Mouse (Mus musculus) Patski (cell line): ENCODE measurements at regions not wholly inside any gene's neighbourhood (a gene's known extent, or its start where the extent isn't known, plus 50 kb on each side); places are given as distances from the start of the nearest gene placed in this dataset.
"Not testable (repeated sequence)": the region's sequence is repeated elsewhere in the genome, so short reads cannot be mapped to it uniquely, and the experiment has no call there.

Experiments used
- ATAC-seq: fragments of 100-300 bp; one replicate; pipeline ENCODE4 v1.8.0; 2021
- CTCF ChIA-PET: fragments of 350-600 bp; sonication (Branson Sonifier 250); formaldehyde crosslinking; loops from one replicate; lab custom pipeline; 2022; ENCODE audit warnings: inconsistent platforms; lab: Charles Lee
- POLR2A ChIA-PET: fragments of 350-600 bp; sonication (Branson Sonifier 250); formaldehyde crosslinking; loops from one replicate; lab custom pipeline; 2022; ENCODE audit warnings: antibody characterized with exemption, inconsistent platforms; lab: Charles Lee
- DNase-seq: peaks from one replicate; pipeline ENCODE4 v3.0.0-alpha.2; 2011; ENCODE audit warnings: low read depth, low spot score
- H3K27me3 ChIP-seq: fragments of 371-371 bp; one replicate; pipeline ENCODE4 v1.5.1; 2021
- CTCF ChIP-seq: fragments of 100-300 bp; IDR thresholded peaks from one replicate; pipeline ENCODE4 v1.5.1; 2021
- in situ Hi-C: fragments of 300-500 bp; cut with MboI; formaldehyde crosslinking; loops from 3 replicates; pipeline ENCODE4 v1.11.1; 2018; ENCODE audit warnings: low pct_unique_long_range_greater_than_20kb, mixed read lengths

DNA sequence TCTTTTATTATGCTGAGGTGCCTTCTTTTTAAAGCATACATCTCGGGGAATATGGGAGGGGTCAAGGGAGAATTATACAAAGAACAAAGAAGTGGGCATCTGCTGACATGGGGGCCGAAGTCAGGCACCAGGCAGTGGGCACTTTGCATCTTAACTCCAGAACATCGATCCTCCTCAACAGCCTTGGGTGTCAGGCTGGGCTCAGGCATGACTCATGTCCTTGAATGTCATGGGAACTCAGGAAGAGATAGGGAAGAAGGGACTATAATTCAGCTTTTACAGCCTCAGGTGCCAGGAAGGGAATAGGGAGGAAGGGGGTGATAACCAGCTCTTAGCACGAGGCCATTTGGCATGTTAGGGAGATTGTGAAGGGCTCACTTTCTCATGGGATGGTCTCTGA is 85.6 kb upstream of the Ptprz1 start:
- POLR2A ChIA-PET, in situ Hi-C loops, ATAC-seq, CTCF ChIA-PET, H3K27me3 ChIP-seq, DNase-seq: not testable (repeated sequence)

DNA sequence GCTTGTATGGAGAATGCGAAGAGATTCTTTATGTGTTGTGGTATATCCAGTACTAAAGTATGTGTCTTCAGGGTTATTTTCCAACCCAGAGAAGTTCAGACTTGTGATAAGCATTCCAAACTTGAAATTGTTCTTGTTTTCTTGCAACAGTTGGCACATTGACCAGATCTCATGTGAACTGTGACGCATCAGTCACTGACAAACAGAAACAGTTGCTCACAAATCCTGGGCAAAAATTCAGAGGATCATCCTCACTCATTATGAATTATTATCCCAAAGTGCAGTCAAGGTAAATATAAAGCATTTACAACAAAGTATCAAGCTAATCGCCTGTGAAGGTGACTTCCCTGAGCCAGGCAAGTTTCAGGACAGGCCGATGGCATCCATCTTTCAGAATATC is 83.5 kb upstream of the Ptprz1 start:
- in situ Hi-C loops = no loop called here
- ATAC-seq (no peak), DNase-seq (no peak)
- CTCF ChIA-PET = no interaction called here
- POLR2A ChIA-PET = no interaction called here
- no peak for TF ChIP-seq CTCF
- no peaks in the 10 kb centered on the region for H3K27me3 ChIP-seq

DNA sequence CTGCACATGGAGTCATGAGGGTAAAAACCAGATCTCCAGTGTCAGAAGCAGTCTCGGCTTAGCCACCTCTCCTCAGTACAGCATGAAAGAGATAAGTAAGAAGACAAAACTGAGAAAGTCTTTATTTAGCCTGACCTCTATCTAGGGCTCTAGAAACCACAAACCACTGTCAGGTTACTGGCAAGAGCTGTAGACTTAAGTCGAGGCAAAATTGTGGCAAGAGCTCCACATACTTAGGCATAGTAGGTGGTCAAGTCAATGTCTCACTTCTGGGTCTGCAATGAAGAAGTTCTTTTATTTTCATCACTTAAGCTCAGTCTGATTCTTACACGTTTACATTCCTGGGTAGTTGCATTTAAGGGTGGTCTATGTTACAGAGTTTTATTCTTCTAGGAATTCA is 82.7 kb upstream of the Ptprz1 start:
- no peak for ATAC-seq
- POLR2A ChIA-PET = no interaction called here

DNA sequence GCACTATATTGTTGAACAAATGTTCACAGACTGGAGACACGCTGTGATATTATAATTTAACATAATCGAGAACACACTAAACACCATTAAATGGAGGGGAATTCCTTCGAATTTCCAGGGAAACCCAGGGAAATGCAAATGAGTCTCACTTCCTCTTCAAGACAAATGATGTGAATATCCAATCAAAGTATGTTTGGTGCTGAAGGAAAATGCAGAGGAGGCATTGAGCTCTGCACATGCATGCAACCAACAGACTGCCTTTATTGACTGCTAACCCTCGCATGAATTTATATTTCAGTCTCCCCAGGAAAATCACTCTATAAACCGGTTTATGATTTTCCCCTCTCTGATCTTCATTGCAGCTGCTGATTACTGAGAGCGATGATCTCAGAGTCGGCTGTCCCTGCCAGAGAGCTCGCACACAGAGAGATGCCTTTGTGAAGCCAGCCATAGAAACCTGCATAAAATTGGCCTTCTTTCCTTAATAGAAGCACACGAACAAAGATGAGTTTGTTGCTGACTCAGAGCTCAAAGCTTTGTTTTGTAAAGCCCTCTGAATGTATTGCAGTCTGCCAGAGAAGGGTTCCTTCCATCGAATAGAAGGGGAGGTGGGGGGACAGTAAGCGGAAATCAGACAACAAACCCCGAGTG is 81.1 kb upstream of the Ptprz1 start:
- in situ Hi-C loops = no loop called here
- no peak for DNase-seq
- ChIA-PET POLR2A (no interaction called here), CTCF (interaction anchor here (1.7 kb wide), 1 partner anchor 18 kb away, joined by 4 read pairs; no protein-coding TSS in a partner anchor)
- no peaks in the 10 kb centered on the region for H3K27me3 ChIP-seq
- ATAC-seq = no peak
- TF ChIP-seq CTCF = no peak

More for the DNA sequence above, 82.7 kb upstream of the Ptprz1 start:
- DNase-seq = no peak
- in situ Hi-C loops = no loop called here
- no peaks in the 10 kb centered on the region for H3K27me3 ChIP-seq
- TF ChIP-seq CTCF = no peak
- CTCF ChIA-PET = no interaction called here

DNA sequence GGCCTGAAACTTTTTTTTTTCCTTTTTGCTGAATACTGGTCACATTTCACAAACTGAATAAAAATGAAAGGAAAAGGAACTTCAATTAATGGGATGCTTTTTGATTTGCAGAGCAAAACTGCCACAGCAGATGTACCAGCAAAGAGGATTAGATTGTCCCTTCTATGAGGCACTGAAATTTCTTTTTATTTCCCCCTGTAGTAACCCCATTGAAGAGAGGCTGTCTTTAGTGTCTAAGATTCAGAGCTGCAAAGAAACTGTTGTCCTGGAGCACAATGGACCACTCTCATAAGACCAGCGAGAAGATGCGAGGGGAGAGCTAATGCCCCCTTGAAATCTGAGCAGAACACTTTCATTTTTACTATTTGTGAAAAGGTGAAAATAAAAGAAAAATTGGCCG is 80.5 kb upstream of the Ptprz1 start:
- in situ Hi-C loops = no loop called here
- ChIA-PET CTCF (interaction anchor here (1.7 kb wide), 1 partner anchor 18 kb away, joined by 4 read pairs; no protein-coding TSS in a partner anchor), POLR2A (no interaction called here)
- DNase-seq = no peak
- ATAC-seq = no peak
- H3K27me3 ChIP-seq = no peaks in the 10 kb centered on the region
- no peak for TF ChIP-seq CTCF

DNA sequence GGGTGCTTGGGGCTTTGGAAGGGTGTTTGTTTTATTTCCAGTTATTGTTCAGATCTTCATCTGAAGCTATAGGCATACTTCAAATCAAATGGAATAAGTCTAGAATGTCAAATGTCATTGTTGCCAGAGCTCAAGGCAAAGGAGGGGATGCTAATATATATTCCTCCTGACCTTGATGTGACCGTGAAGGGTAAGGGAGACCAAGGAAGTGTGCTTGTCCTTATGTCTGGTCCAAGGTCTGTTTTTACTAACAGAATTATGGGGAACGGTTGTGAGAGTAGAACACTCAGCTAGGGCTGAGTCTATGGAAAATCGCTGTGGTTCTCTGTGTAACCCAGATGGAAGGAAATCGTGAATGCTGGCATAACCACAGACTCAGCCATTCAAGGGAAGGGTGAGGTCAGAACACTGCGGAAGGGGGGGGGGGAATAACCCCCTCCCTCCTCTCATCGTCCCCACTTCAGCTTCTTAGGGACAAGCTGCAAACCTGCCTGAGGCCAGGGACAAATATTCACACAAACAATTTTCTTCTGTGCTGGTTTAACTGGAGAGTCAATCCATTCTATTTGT is 79.9 kb upstream of the Ptprz1 start:
- in situ Hi-C loops = no loop called here
- no peak for TF ChIP-seq CTCF
- no peaks in the 10 kb centered on the region for H3K27me3 ChIP-seq
- no peak for DNase-seq
- POLR2A ChIA-PET = no interaction called here
- ATAC-seq = no peak
- CTCF ChIA-PET = interaction anchor here (1.7 kb wide), 1 partner anchor 17 kb away, joined by 4 read pairs; no protein-coding TSS in a partner anchor

DNA sequence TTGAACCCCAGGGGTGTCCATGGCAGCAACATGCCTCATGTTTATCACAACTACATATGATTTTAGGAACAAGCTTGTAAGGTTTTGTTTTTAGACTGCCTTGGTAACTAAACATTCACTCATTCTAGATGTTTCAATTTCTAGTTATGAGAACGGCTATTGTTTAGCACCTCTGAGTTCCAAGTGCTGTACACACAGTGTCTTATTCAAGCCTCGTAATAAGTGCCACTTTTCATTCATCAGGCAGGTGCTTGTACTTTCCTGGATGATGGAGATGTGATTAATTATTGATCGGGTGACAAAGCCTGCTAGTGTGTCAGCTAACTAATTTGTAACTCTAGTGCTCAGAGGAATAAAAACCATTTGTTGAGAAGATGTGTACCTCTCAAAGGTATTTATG is 73.4 kb upstream of the Ptprz1 start:
- TF ChIP-seq CTCF = no peak
- DNase-seq = no peak
- ChIA-PET POLR2A (no interaction called here), CTCF (no interaction called here)
- ATAC-seq = no peak
- in situ Hi-C loops = no loop called here
- H3K27me3 ChIP-seq = no peaks in the 10 kb centered on the region

DNA sequence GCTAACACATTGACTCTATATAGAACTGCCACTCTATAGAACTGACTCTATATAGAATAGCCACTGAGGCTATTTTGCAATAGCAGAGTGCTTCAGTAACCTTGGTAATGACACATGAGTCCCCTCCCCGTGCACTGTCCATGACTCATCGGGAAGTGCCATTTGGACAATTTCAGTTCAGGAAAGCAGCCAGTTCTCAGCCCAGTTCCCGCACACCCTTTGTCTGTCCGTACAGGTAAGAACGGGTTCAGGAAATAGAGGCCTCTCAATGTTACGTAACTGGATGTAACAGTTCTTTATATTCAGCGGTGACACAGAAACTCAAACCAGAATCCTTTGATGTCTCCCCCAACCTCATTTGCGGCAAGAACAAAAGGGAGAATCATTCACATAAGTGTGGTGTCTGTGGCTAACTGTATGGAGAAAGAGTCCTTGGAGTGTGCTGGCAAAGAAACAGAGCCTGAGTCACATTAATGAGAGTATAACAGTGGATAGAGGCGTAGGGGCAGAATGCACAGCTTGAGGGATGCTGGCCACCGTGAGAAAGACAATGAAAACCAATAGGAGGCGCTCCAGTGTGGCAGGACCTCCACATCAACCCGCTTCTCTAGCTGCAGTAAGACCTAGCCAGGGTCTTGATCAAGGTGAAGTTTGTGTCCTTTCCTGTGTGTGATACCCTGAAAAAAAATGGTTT is 72.8 kb upstream of the Ptprz1 start:
- ATAC-seq (no peak), DNase-seq (no peak)
- ChIA-PET CTCF (no interaction called here), POLR2A (no interaction called here)
- in situ Hi-C loops = no loop called here
- TF ChIP-seq CTCF = no peak
- no peaks in the 10 kb centered on the region for H3K27me3 ChIP-seq

DNA sequence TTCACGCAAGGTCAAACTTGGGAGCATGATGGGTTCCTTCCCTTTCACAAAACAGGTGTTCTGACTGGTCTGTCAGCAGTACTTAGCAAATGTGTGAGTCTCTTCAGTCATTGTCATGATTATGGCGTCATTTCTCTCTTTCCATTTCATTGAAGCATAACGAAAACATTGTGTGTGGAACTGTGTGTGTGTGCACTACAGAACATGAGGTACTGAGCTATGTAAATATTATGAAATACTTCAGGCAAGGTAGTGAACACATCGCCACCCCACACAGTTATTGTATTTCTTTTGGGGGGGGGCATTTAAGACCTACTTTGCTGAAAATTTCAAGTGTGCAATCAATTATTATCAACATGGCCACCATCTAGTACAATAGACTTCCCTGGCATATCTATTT is 71.4 kb upstream of the Ptprz1 start:
- ChIA-PET POLR2A (no interaction called here), CTCF (no interaction called here)
- in situ Hi-C loops = no loop called here
- TF ChIP-seq CTCF = no peak
- no peaks in the 10 kb centered on the region for H3K27me3 ChIP-seq
- ATAC-seq (no peak), DNase-seq (no peak)

DNA sequence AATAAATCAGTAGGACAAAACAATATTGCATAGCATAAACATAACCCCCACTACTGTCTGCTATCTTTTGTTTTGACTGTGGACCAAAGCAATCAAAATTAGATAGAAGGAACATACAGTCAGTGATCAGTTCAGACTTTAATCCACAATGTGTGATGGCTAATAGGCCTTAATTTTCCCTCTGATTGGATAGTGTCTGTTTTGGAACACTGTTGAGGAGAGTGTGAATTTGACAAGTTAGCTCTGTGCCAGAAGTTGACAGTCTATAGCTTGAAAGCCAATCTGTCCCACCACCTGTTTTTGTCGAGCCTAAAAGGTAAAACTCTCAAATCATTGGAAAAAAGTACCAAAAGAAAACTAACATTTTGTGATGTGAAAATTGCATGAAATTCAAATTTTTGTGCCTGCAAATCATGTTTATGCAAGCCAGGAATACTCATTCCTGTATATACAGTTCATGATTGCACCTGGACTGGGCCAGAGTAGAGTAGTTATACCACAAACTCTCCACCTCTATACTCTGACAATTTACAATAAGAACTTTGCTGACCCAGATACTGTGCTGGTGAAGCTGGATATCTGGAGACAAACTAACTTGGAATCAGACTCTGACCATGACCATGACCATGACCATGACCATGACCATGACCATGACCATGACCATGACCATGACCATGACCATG is 50.1 kb upstream of the Ptprz1 start:
- ATAC-seq = no peak
- in situ Hi-C loops = no loop called here
- no peak for TF ChIP-seq CTCF
- ChIA-PET CTCF (no interaction called here), POLR2A (no interaction called here)
- no peaks in the 10 kb centered on the region for H3K27me3 ChIP-seq
- DNase-seq = no peak
